Mouse (Mus musculus) heart, postnatal 14 days (tissue): ENCODE measurements around the gene Cdc42bpa. TPM values are rescaled to one million over a fixed set of nuclear protein-coding genes. Genes with fewer than 3 reads are reported as not detected.
"Not testable (repeated sequence)": the region's sequence is repeated elsewhere in the genome, so short reads cannot be mapped to it uniquely, and the experiment has no call there.

Experiments
- DNase-seq, 2 experiments: peaks; one replicate each; pipeline ENCODE4 v3.0.0; 2021 to 2022
- intact Hi-C: fragments of 180-260 bp; cut with DNase I; formaldehyde crosslinking; loops from one replicate; pipeline ENCODE4 v1.15.1; 2025
- total RNA-seq, 2 experiments: library from RNA; stranded (reverse); gene quantifications; 2 replicates each; pipeline ENCODE4 v1.2.3; 2021

The Cdc42bpa gene
- total RNA-seq, 2 experiments from 2014 or later = 43.0 to 47.2 TPM

- intact Hi-C loops = loop anchor here (5.0 kb wide), 1 partner anchor 73 kb away; no protein-coding TSS in a partner anchor
- not testable (repeated sequence) for DNase-seq
Observed at GRCm38 (mm10) chr1:180029863-180030262, 69.6 kb downstream of the Cdc42bpa start.

GRCm38 (mm10) chr1:180030631-180031365, 70.5 kb downstream of the Cdc42bpa start:
- intact Hi-C loops = no loop called here

GRCm38 (mm10) chr1:180031705-180032548, 71.7 kb downstream of the Cdc42bpa start:
- intact Hi-C loops = no loop called here
- no peak for DNase-seq

More at GRCm38 (mm10) chr1:180030631-180031365, 70.5 kb downstream of the Cdc42bpa start:
- DNase-seq = no peak

GRCm38 (mm10) chr1:180037461-180037860, 77.2 kb downstream of the Cdc42bpa start:
- intact Hi-C loops = no loop called here
- no peak for DNase-seq

DNA sequence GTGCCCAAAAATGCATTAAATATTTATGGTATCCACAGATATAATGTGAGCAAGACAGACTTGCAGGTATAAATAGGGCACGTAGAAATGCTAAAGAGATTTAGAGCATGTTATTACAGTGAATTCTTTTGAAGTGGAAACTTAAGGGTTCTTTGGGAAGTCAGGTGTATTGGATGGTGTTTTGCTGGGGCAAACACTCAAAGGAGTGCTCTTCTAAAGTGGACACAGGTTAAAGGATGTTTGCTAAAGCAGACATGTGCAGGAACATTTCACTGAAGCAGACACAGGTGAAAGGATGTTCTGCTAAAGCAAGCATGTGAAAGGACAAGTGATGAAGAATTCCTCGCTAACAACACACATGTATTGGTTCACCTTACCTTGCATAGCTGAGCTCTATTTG, 83.9 kb downstream of the Cdc42bpa start:
- intact Hi-C loops = no loop called here
- DNase-seq = no peak

DNA sequence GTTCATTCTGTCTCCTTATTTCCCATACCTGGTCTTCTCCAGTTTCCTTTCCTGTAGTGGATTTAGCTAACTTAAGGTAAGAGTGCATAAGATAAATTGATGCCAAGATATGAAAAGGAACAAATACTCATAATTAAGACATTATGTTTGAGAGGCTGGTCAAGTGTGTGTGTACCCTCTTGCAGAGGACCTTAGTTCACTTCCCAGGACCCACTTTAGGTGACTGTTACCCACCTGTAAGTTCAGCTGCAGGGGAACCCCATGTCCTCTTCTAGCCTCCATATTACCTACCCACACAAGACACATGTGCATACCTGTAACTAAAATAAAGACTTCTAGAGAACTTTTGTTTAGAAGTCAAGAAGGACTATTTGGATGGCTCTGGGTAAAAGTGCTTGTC, 84.9 kb downstream of the Cdc42bpa start:
- intact Hi-C loops = no loop called here
- DNase-seq = no peak

DNA sequence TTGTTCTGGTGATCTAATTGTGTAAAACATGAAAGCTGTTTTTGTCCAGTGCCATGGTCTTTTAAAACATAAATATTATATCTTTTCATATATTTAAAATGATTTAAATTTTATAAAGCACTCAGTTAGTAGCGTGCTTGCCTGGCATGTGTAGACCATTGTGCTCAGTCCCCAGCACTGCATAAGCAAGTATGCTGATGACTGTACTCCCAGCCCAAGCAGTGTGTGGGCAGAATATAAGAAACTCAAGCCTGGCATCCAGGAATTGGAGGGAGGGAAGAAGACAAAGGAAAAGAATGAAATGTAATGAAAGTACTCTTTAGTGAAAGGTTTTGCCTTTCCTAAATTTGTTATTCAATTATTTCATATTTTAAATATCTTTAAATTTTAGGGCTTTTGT, 128.9 kb downstream of the Cdc42bpa start:
- DNase-seq = no peak
- intact Hi-C loops = no loop called here

GRCm38 (mm10) chr1:180098426-180098825, 138.2 kb downstream of the Cdc42bpa start:
- intact Hi-C loops = no loop called here
- no peak for DNase-seq

GRCm38 (mm10) chr1:180104567-180104966, 144.3 kb downstream of the Cdc42bpa start:
- DNase-seq = no peak
- intact Hi-C loops = no loop called here

GRCm38 (mm10) chr1:180109050-180109449, 148.8 kb downstream of the Cdc42bpa start:
- DNase-seq = no peak
- intact Hi-C loops = no loop called here

DNA sequence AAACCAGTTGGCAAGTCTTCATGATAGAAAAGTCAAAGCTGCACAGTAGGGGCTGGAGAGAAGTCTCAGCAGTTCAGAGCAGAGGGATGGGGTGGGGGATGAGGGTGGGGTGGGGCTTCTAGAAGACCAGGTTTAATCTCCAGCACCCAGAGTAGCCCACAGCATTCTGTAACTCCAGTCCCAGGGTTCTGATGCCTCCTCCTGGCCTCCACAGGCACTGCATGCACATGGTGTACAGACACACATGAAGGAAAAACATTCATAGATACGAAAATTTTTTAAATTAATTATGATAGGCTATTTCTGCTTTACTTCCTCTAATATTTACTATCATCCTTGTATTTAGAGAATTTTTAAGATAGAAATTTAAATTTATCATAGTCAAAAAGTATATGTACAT, 156.3 kb downstream of the Cdc42bpa start:
- intact Hi-C loops = loop anchor here (2.0 kb wide), 1 partner anchor 258 kb away; no protein-coding TSS in a partner anchor
- peak; percentile 7 to 34 for DNase-seq

DNA sequence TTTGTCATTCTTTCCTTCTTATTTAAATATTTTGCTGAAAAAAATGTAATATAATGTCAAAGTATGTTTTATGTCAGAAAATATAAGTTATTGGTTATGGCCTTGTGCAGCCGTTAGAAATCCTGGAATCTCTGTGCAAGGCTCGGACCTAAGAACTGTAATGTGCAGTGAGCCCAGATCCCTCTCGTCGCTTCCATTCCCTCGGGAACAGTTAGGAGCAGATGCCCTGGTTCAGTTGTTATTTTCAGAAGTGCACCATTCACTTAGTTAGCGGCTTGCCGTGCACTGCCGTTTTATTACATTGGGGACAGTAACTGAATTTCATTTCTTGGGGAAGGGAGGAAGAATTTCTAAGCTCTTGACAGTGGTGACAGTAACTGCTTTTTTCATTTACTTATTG, 158.0 kb downstream of the Cdc42bpa start:
- intact Hi-C loops = no loop called here

DNA sequence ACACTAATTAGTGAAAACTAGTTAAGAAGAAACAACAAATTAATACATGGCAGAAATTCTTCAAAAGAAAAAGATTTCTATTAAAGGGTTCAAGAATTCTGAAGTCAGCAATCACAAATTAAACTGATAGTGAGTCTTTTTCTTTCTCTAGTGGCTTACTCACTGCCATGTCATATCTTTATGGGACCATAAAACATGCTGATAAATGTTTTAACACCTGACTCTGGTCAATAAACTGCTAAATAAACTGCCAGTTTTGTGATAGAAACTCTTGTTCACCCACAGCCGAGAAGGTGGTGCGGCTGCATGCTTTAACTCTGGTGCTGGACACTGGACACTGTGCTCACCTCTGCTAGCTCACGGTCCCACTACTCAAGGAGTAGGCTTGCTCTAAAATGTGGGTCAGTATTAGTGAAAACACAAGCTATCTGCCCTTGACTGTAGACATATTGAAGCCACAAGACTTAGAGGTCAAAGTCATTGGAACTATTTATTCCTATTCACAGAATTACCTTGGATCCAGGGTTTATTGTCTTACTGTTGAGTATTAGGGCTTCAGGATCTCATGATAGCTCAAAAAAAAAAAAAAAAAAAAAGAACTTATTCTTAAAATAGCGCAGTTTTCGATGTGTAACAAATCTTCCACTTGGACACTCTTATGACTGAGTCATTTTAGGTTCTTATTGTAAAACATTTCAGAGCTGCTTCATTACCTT, 168.0 kb downstream of the Cdc42bpa start:
- intact Hi-C loops = no loop called here
- DNase-seq = no peak

More for the DNA sequence above, 158.0 kb downstream of the Cdc42bpa start:
- no peak for DNase-seq

DNA sequence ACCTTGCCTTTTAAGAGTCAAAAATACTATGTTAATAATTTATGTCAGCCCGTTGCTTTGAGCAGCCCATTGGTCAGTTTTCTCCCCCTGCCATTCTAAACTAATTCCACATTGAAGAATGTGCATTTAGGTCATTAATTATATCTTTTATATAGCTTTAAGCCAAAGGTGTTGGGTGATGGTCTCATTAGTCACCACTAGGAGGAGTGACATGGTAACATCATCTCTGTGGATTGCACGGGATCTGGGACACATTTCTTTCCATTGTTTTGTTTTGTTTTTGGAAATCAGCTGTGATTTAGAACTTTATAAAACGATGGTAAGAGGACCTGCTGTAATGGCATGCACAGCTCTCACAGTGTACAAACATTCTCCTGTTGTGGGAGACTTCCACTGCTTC, 171.1 kb downstream of the Cdc42bpa start:
- intact Hi-C loops = no loop called here
- no peak for DNase-seq

GRCm38 (mm10) chr1:180132187-180132586, 171.9 kb downstream of the Cdc42bpa start:
- no peak for DNase-seq
- intact Hi-C loops = no loop called here

GRCm38 (mm10) chr1:180139158-180139557, 178.9 kb downstream of the Cdc42bpa start:
- intact Hi-C loops = no loop called here
- DNase-seq = no peak

DNA sequence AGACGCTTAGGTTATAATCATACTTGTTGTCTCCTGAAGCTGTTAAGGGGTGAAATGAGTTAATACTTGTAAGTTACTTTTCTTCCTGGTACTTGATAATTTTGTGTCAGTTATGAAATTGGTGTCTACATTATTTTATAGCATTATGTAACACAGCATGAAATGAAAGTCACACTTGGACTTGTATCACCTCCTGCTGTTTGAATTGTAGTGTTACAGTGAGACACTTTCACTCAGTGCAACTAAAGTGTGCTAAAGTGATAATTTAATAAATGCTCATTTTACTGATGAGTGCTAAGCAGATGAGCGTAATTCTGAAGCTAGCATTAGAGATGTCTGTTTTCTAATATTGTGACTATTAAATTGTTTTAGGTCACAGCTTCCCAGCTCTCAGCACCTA, 180.7 kb downstream of the Cdc42bpa start:
- no peak for DNase-seq
- intact Hi-C loops = loop anchor here (10.0 kb wide), 1 partner anchor 286 kb away; no protein-coding TSS in a partner anchor

GRCm38 (mm10) chr1:180148036-180148435, 187.8 kb downstream of the Cdc42bpa start:
- intact Hi-C loops = loop anchor here (10.0 kb wide), 1 partner anchor 293 kb away; no protein-coding TSS in a partner anchor
- no peak for DNase-seq

DNA sequence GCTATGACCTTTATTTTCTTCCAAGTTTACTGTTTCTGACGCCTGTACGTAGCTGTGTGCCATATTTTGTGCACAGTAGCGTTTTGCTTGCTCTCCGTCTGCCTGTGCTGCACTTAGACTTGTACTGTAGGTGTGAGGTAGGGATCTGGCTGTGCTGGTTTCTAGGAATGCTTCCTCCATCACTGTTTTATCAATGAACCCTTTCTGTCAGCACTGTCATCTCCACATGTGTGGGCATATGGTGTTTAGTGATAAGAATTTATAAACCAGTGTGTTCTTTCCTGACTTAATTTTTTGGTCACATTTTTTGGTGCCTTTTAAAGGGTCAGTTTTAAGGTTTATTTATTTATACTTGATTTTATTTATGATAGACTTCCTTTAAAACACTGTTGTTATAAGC, 188.3 kb downstream of the Cdc42bpa start:
- intact Hi-C loops = loop anchor here (10.0 kb wide), 1 partner anchor 294 kb away; no protein-coding TSS in a partner anchor
- DNase-seq = no peak

GRCm38 (mm10) chr1:180151191-180151590, 190.9 kb downstream of the Cdc42bpa start:
- intact Hi-C loops = no loop called here
- DNase-seq = no peak

- DNase-seq = no peak
- intact Hi-C loops = no loop called here
Observed at GRCm38 (mm10) chr1:180158648-180159047, 198.4 kb downstream of the Cdc42bpa start.
